Mouse (Mus musculus): ENCODE measurements around the gene Ebf1.

Ebf1 gene

GRCm38 (mm10) chr11:44950319-44950718, 333.2 kb downstream of the Ebf1 start:
- DNase-seq (ENCODE audit: low spot score) = no peak

- no peak for DNase-seq (ENCODE audit: low spot score)
Measured at GRCm38 (mm10) chr11:44951506-44951905, 334.4 kb downstream of the Ebf1 start.

GRCm38 (mm10) chr11:44953337-44953736, 336.2 kb downstream of the Ebf1 start:
- DNase-seq (ENCODE audit: low spot score) = no peak

DNA sequence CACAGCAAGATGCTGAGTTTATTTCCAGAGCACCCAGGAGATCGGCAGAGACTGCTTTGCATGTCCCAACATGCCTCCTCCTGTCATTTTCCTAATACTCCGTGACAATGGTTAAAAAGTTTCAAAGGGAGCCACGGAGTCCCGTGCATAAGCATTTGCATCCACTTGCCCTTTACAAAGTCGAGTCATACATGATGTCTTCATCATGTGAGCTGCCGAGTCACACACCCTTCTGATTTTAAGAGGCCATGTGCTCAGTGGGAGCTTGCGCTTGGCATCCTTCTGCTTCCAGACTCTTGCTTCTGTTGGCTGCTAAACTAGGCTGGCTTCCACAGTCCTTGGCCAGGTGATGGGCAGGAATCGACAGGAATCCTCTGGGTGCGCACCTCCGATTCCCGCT, 336.7 kb downstream of the Ebf1 start:
- DNase-seq (ENCODE audit: low spot score) = no peak

DNA sequence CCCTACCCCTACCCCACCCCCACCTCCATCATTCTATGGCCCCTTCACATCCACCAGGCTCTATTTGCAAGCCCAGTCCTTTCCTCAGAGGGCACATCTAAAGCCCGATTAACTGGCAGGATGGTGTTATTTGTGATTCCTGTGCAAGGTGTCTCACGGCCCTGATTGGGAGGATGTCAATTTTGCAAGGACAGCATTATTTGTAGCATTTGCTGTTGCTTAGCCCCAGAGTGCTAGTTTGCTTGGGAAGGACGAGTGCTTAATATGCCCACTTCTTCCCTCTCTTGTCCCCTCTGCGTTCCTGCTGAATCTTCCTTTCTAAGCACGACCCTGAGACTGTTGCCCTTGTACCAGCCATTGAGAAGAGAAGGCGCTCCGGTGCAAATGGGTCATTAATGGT, 337.2 kb downstream of the Ebf1 start:
- no peak for DNase-seq (ENCODE audit: low spot score)

DNA sequence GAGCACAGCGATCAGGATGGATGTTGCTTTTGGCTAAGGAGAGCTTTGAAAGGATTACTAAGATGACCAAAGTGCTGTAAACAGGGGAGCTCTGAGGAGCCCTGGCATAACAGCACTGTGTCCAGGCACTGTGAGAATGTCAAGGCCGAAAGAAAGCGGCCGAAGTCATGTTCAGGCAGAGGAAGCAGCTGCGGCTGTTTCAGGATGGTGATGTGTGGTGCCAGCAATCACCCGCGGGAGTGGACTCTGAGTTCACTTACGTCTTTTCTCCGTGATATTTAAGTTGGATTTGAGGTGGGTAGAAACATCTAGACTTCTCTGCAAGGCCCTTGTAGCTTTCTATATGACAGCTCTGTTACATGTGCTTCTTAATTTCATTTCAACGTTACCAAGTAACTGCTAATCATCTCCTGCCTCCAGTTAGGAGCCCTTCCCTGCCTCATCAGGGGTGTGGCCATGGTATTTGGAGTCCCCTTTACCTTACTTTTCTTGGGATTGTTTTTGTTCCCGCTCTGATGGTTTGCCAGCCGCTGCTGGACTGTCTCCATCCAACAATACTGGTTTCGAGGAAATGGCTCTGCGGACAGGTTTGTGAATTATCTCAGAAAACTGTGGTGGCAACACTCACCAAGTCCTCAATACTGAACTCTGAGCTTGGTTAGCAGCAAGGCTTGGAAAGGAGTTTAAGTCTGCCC, 345.8 kb downstream of the Ebf1 start:
- no peak for DNase-seq (ENCODE audit: low spot score)

GRCm38 (mm10) chr11:44969011-44969410, 351.9 kb downstream of the Ebf1 start:
- DNase-seq (ENCODE audit: low spot score) = no peak

DNA sequence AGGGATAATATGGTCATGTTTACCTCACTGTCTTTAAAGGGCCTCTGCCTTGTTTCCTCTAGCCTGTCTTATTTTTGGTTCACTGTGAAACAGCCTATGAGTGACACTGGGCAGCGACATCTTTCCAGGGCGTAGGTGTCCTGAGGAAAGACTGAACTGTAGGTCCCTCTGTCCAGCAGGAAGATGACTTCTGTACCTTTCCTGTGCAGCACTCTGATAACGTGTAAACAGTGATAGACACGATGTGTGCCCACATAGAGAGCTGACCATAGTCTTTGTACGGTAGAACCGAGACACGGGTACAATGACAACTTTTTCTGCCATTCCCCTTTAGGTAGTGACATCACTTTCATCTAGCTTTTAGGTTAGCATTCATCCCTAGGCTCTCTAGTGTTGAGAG, 357.2 kb downstream of the Ebf1 start:
- no peak for DNase-seq (ENCODE audit: low spot score)

DNA sequence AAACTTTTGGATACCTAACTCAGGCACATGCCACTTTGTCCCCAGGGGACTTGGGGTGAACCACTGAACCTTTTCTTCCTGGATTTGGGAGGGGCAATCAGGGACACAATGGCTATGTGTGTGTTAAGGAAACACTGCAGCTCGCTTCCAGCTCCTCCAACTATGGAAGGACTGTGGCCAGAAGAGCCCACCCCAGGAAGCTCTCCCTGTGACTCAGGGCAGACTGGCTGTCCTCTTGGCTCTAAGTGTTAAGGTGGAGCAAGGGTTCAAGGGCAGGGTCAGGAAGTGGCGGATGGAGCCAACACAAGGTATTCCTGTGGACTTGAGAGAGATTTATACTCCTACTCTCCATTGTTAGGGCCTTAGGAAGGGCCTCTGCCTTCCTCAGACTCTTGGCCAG, 358.0 kb downstream of the Ebf1 start:
- DNase-seq (ENCODE audit: low spot score) = no peak

GRCm38 (mm10) chr11:44976254-44976802, 359.2 kb downstream of the Ebf1 start:
- DNase-seq (ENCODE audit: low spot score) = no peak

DNA sequence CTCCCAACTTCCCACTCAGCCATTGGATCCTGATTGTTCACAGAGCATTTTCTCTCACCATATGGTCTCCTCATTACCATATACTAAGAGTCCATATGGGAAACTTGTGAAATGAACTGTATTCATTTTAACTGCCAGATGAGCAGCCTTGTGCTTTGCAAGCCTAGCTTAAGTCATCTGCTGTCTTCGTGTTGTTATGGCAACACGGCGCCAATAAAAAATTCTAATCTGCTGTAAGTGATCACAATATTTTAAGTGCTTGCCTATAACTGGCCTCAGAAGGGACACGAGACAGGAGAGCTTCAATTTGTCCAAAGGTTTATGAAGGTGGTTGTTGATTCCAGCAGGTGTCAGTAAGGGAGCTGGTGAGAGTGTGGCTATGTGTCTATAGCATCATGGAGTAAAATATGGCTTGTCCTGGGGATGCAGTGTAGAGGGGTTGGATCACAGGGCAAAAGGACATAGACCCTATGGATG, 360.8 kb downstream of the Ebf1 start:
- DNase-seq (ENCODE audit: low spot score) = peak; percentile 58

- no peak for DNase-seq (ENCODE audit: low spot score)
Measured at GRCm38 (mm10) chr11:44979391-44979790, 362.3 kb downstream of the Ebf1 start.

- no peak for DNase-seq (ENCODE audit: low spot score)
Measured at GRCm38 (mm10) chr11:44982225-44982624, 365.1 kb downstream of the Ebf1 start.

DNA sequence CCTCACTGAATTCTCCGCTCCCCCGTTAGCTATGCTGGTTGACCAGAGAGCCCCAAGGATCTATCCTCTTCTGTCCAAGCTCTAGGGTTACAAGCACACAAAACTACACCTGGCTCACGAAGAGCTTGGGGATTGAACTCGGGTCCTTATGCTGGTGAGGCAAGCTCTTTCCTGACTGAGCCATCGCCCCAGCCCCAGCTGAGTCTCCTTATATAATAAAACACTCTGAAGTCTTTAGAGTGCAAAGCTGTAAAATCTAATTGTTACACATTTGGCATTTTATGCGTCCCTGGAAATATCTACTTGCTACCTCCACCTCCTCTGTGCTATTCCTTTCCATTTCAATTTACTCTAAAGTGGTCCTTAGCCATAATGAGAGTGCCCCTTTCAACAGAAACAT, 366.8 kb downstream of the Ebf1 start:
- DNase-seq (ENCODE audit: low spot score) = no peak

DNA sequence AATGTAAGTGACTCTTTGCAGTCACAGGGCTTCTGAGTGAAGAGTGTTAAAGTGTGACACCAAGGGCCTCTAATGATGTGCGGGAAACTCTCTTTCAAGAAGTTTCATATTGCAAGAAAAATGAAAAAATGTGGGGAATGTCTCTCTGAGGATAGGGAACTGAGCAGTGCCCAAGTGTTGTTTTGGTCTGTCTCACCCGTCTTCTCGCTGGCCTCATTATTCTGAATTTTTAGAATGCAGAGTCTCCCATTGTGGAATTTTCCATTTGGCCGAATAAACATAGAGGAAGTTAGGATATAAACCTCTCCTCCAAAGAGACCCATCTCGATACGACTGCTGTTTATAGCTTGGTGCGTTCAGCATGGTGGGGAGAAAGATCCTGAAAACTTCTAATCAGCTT, 367.3 kb downstream of the Ebf1 start:
- no peak for DNase-seq (ENCODE audit: low spot score)

DNA sequence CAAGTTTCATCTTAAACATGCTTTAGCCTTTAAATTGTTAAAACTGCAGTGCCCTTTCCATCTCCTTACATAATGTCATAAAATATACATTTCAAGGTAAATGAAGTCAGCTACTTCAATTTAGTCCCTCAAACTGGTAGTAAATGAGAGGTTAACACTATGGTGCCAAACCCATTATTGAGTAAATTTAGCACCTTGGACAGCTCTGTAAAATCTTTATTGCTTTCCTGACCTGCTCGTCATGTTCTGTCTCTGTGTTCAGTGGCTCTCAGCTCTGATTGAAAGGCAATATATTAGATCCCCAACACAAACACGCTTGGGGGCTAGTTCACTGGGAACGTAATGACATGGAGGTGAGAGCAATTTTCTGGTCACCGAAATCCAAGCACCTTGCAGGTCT, 370.7 kb downstream of the Ebf1 start:
- DNase-seq (ENCODE audit: low spot score) = no peak

- DNase-seq (ENCODE audit: low spot score) = no peak
Measured at GRCm38 (mm10) chr11:45002681-45003286, 385.7 kb downstream of the Ebf1 start.

DNA sequence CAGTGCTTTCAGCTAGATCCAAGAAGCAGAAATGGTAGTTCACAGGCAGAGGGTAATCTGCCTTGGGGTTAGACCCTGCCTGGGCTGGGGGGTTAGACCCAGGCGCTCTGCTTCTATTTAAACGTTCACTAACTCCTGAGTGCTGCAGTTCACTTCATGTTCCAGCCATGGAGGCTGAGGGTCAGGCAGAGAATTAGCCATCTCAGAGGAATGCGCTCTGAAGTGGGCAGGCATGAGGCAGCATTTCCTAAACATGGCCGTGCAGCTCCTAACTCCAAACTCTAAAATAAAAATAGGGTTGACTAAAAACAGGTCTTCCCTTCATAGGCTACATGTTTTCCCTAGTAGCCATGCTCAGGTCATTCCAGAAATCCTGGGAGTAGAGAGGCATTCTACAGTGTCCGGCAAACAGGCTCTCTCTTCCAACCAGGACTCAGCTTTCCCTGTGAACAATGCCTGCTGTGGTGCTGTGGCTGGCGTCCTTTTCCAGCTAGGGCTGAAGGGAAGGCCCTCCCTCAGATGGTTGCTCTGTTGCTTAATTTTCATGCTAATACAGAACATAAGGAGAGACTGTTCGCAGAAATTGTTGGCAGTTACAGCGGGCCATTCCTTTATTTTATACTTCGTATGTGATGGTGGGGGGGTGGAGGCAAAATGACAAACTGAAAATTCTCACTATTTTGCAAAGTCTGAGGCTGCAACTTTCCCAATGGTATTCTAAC, 386.8 kb downstream of the Ebf1 start:
- DNase-seq (ENCODE audit: low spot score) = no peak

- DNase-seq (ENCODE audit: low spot score) = no peak
Measured at GRCm38 (mm10) chr11:45007311-45007710, 390.2 kb downstream of the Ebf1 start.

- DNase-seq (ENCODE audit: low spot score) = peak; percentile 35
Measured at GRCm38 (mm10) chr11:45008078-45008477, 391.0 kb downstream of the Ebf1 start.

DNA sequence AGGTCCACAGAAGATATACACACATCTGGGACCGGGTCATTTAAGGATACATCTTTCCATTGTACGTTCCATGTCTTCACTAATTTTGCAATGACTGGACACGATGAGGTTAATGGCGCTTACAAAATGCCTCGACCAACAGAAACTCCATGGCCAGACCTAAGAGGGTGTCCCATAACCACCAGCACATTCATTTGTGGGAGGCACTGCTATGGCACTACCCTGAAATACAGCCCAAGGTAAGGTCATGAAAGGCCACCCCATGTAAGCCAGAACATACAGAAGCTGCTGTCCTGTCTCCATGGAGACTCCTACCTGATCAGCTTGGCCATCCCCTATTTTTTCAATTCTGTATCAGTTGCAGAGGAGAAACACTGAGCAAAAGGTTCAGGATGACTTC, 391.6 kb downstream of the Ebf1 start:
- DNase-seq (ENCODE audit: low spot score) = no peak

DNA sequence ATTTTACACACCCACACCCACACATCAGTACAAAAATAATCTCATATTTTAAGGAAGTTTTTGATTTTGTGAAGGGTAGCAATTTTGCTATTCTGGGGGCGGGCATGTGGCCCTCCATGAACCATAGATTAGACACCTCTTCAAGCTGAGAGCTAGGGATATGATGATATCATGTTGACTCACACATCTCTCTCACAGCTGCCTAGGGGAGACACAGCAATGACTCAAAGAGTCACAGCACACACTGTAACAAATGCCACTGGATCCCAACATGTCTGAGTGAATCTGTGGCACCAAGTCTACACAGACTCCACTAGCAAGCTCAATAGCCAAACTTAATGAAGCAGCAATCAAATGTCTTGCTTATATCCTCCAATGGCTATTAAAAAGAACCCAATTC, 395.0 kb downstream of the Ebf1 start:
- no peak for DNase-seq (ENCODE audit: low spot score)

GRCm38 (mm10) chr11:45017493-45017892, 400.4 kb downstream of the Ebf1 start:
- DNase-seq (ENCODE audit: low spot score) = no peak
